Mouse (Mus musculus) liver, adult 2 months (tissue): ENCODE measurements around the gene Nit2.

Experiments
- CTCF ChIP-seq: fragments of 200-500 bp; IDR thresholded peaks from 2 replicates; pipeline ENCODE4 v1.5.1; 2011; ENCODE audit warnings: low read depth, low read length, control low read depth
- POLR2A ChIP-seq: fragments of 200-500 bp; IDR thresholded peaks from 2 replicates; pipeline ENCODE4 v1.6.1; 2011; ENCODE audit warnings: low read length, control low read depth; ENCODE audit not compliant: insufficient read depth; ENCODE audit errors: extremely low read depth

- TF ChIP-seq CTCF (no peak), POLR2A (no peak)
Measured at GRCm38 (mm10) chr16:57126268-57126667, 40.9 kb downstream of the Nit2 start.
